Mouse (Mus musculus) kidney, postnatal 0 days (tissue): ENCODE data around the gene Trim37. TPM values are rescaled to one million over a fixed set of nuclear protein-coding genes. Genes with fewer than 3 reads are reported as not detected.

Experiments
- ATAC-seq: fragments of 200-750 bp; cut with Nextera tagmentation; replicated peaks from 2 replicates; pipeline ENCODE4 v1.8.0; 2017; ENCODE audit warnings: low read depth, moderate number of reproducible peaks, moderate TSS enrichment, moderate library complexity; ENCODE audit not compliant: low FRiP score
- DNase-seq: peaks from one replicate; pipeline ENCODE4 v3.0.0-alpha.2; 2016; ENCODE audit warnings: low spot score
- H3K27ac ChIP-seq: fragments of 300-500 bp; sonication (generic); 2 replicates; pipeline ENCODE4 v1.5.1; 2014; ENCODE audit warnings: mild to moderate bottlenecking
- H3K27me3 ChIP-seq: fragments of 300-500 bp; sonication (generic); 2 replicates; pipeline ENCODE4 v1.6.1; 2014; ENCODE audit warnings: low read length, mixed read lengths; ENCODE audit not compliant: insufficient read depth
- H3K36me3 ChIP-seq: fragments of 300-500 bp; sonication (generic); 2 replicates; pipeline ENCODE4 v1.6.1; 2014; ENCODE audit warnings: low read length, mixed read lengths; ENCODE audit not compliant: insufficient read depth
- H3K4me1 ChIP-seq: fragments of 300-500 bp; sonication (generic); replicated peaks from 2 replicates; pipeline ENCODE4 v1.6.1; 2014; ENCODE audit warnings: antibody characterized with exemption, low read length, mixed read lengths; ENCODE audit not compliant: insufficient read depth
- H3K4me2 ChIP-seq: fragments of 300-500 bp; sonication (generic); 2 replicates; pipeline ENCODE4 v1.6.1; 2014; ENCODE audit warnings: mild to moderate bottlenecking, low read length, moderate library complexity, mixed read lengths
- H3K4me3 ChIP-seq: fragments of 300-500 bp; sonication (generic); replicated peaks from 2 replicates; pipeline ENCODE4 v1.5.1; 2014; ENCODE audit warnings: low read depth, low read length
- H3K9ac ChIP-seq: fragments of 300-500 bp; sonication (generic); 2 replicates; pipeline ENCODE4 v1.6.1; 2014; ENCODE audit warnings: low read depth, low read length
- H3K9me3 ChIP-seq: fragments of 300-500 bp; sonication (generic); replicated peaks from 2 replicates; pipeline ENCODE4 v1.6.1; 2016; ENCODE audit warnings: low read length, inconsistent platforms, mixed read lengths
- CTCF ChIP-seq: IDR thresholded peaks from 2 replicates; pipeline ENCODE4 v1.5.1; 2016; ENCODE audit warnings: antibody characterized with exemption, low read depth, mild to moderate bottlenecking, moderate library complexity
- WGBS: fragments of 180-500 bp; shearing (Covaris S2); extraction: QIAGEN DNeasy Blood & Tissue Kit; methylation state at CpG from one replicate; pipeline ENCODE4 v1.1.7; 2014; 5-methylcytosine and 5-hydroxymethylcytosine counted together
- polyA plus RNA-seq: library from polyadenylated mRNA; unstranded; fragments of >200 nt; fragmentation: Nextera tagmentation; extraction: Ambion mirVana; gene quantifications from 2 replicates; pipeline ENCODE4 v1.2.1, GENCODE M21; 2015

The Trim37 gene
- polyA plus RNA-seq, 1 experiment from 2014 or later, result 19.8 TPM

- Histone ChIP-seq H3K4me2 (no peak overlapping the region), H3K36me3 (no peaks in the 10 kb centered on the region), H3K4me3 (no peak overlapping the region), H3K4me1 (no peaks in the 10 kb centered on the region), H3K9me3 (no peaks in the 10 kb centered on the region), H3K9ac (no peak overlapping the region), H3K27ac (no peak overlapping the region), H3K27me3 (no peaks in the 10 kb centered on the region)
- ATAC-seq, result no peak; the same call in 1 of the 2 replicates
- DNase-seq, result peak; percentile 51
- whole genome bisulfite sequencing, result 52% methylated on average over 9 of the region's 9 CpGs
- TF ChIP-seq CTCF, result peak; percentile 19; the same call in 1 of the 2 replicates
These were observed 120.0 kb downstream of the Trim37 start for GRCm38 (mm10) chr11:87246724-87247493.

DNA sequence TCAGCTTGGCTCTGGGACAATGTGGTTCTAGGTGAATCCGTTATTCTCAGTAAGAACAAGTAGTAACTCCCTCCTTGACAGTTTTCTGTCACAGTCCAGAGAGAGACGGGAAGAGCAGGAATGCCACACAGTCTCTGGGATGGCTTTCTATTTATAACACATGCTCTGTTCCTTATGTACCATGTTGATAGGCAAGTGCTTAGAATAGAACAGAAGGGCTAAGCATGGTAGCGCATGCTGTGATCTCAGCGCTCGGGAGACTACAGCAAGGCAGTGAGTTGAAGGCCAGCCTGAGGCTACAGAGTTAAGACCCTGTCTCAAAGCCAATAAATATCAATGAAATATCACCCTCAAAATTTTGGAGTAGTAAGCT lies 120.6 kb downstream of the Trim37 start:
- 77% methylated on average over 5 of the region's 5 CpGs for WGBS
- no peak for TF ChIP-seq CTCF
- no peak for ATAC-seq
- no peak overlapping the region for H3K4me3 ChIP-seq
- H3K9me3 ChIP-seq, result no peaks in the 10 kb centered on the region
- no peak for DNase-seq
- H3K36me3 ChIP-seq, result no peaks in the 10 kb centered on the region
- H3K27ac ChIP-seq, result no peak overlapping the region
- no peak overlapping the region for H3K9ac ChIP-seq
- H3K4me2 ChIP-seq, result no peak overlapping the region
- H3K27me3 ChIP-seq, result no peaks in the 10 kb centered on the region
- H3K4me1 ChIP-seq, result no peaks in the 10 kb centered on the region

- DNase-seq (no peak), ATAC-seq (no peak)
- Histone ChIP-seq H3K4me2 (no peak overlapping the region), H3K36me3 (no peaks in the 10 kb centered on the region), H3K27me3 (no peaks in the 10 kb centered on the region), H3K27ac (no peak overlapping the region), H3K4me3 (no peak overlapping the region), H3K9me3 (no peaks in the 10 kb centered on the region), H3K4me1 (no peaks in the 10 kb centered on the region), H3K9ac (no peak overlapping the region)
- WGBS, result 78% methylated on average over 6 of the region's 6 CpGs
- TF ChIP-seq CTCF, result no peak
These were observed 123.3 kb downstream of the Trim37 start for GRCm38 (mm10) chr11:87250132-87250531.

DNA sequence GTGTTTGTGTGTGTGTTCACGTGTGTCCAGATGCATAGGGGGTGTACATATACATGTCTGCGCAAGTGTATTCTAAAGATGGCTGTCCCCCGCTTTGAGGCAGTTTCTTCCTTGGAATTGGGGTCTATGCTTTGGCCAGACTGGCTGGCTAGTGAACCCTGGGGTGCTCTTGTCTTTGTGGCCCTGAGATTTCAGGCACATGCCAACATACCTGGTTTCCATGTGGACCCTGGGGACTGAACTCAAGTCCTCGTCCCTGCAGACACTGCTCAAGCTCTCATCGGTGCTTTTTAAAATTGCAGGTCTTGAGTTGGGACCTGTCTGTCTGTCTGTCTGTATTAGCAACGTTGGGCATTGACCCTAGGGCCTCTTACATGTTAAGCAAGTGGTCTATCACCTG lies 126.4 kb downstream of the Trim37 start:
- 91% methylated on average over 6 of the region's 6 CpGs for WGBS
- Histone ChIP-seq H3K9ac (no peak overlapping the region), H3K27ac (no peak overlapping the region), H3K4me1 (no peaks in the 10 kb centered on the region), H3K27me3 (no peaks in the 10 kb centered on the region), H3K4me3 (no peak overlapping the region), H3K4me2 (no peak overlapping the region), H3K9me3 (no peaks in the 10 kb centered on the region), H3K36me3 (no peaks in the 10 kb centered on the region)
- TF ChIP-seq CTCF, result no peak
- no peak for DNase-seq
- ATAC-seq, result no peak

GRCm38 (mm10) chr11:87254149-87254548 lies 127.3 kb downstream of the Trim37 start:
- no peaks in the 10 kb centered on the region for H3K9me3 ChIP-seq
- no peak overlapping the region for H3K4me2 ChIP-seq
- peak; percentile 74 for DNase-seq
- H3K4me1 ChIP-seq, result no peaks in the 10 kb centered on the region
- no peaks in the 10 kb centered on the region for H3K36me3 ChIP-seq
- no peak overlapping the region for H3K27ac ChIP-seq
- TF ChIP-seq CTCF, result no peak
- no peak overlapping the region for H3K9ac ChIP-seq
- WGBS, result 42% methylated on average over 5 of the region's 5 CpGs
- no peak for ATAC-seq
- H3K27me3 ChIP-seq, result no peaks in the 10 kb centered on the region
- H3K4me3 ChIP-seq, result no peak overlapping the region

GRCm38 (mm10) chr11:87257282-87257681 lies 130.4 kb downstream of the Trim37 start:
- no peak for ATAC-seq
- 90% methylated on average over 5 of the region's 5 CpGs for WGBS

More at GRCm38 (mm10) chr11:87257282-87257681, 130.4 kb downstream of the Trim37 start:
- Histone ChIP-seq H3K4me3 (no peak overlapping the region), H3K9ac (no peak overlapping the region), H3K27ac (no peak overlapping the region), H3K4me1 (no peaks in the 10 kb centered on the region), H3K4me2 (no peak overlapping the region), H3K27me3 (no peaks in the 10 kb centered on the region), H3K9me3 (no peaks in the 10 kb centered on the region), H3K36me3 (no peaks in the 10 kb centered on the region)
- TF ChIP-seq CTCF, result no peak
- DNase-seq, result no peak
